Mouse (Mus musculus): ENCODE measurements around the gene Apmap.

The Apmap gene

GRCm38 (mm10) chr2:150608087-150608799 lies at the start of gene Apmap:
Gene Apmap (minus strand): TSS chr2:150608567.
- DNase-seq (ENCODE audit: low read depth, low spot score) = peak; percentile 97

- DNase-seq (ENCODE audit: low read depth, low spot score) = peak; percentile 23
Observed at GRCm38 (mm10) chr2:150656975-150657768, 48.8 kb upstream of the Apmap start.

GRCm38 (mm10) chr2:150656112-150656511 lies 47.7 kb upstream of the Apmap start:
- no peak for DNase-seq (ENCODE audit: low read depth, low spot score)

- DNase-seq (ENCODE audit: low read depth, low spot score) = no peak
Observed at GRCm38 (mm10) chr2:150655290-150655689, 46.9 kb upstream of the Apmap start.

- no peak for DNase-seq (ENCODE audit: low read depth, low spot score)
Observed at GRCm38 (mm10) chr2:150654814-150655213, 46.4 kb upstream of the Apmap start.

GRCm38 (mm10) chr2:150651366-150651765 lies 43.0 kb upstream of the Apmap start:
- DNase-seq (ENCODE audit: low read depth, low spot score) = no peak

- DNase-seq (ENCODE audit: low read depth, low spot score) = peak; percentile 62
Observed at GRCm38 (mm10) chr2:150650511-150651074, 42.2 kb upstream of the Apmap start.

GRCm38 (mm10) chr2:150648300-150648895 lies 40.0 kb upstream of the Apmap start:
- no peak for DNase-seq (ENCODE audit: low read depth, low spot score)

GRCm38 (mm10) chr2:150647681-150648299 lies 39.4 kb upstream of the Apmap start:
- no peak for DNase-seq (ENCODE audit: low read depth, low spot score)

GRCm38 (mm10) chr2:150646411-150647121 lies 38.2 kb upstream of the Apmap start:
- no peak for DNase-seq (ENCODE audit: low read depth, low spot score)

- DNase-seq (ENCODE audit: low read depth, low spot score) = no peak
Observed at GRCm38 (mm10) chr2:150645225-150645624, 36.9 kb upstream of the Apmap start.

- DNase-seq (ENCODE audit: low read depth, low spot score) = peak; percentile 82
Observed at GRCm38 (mm10) chr2:150643726-150644415, 35.5 kb upstream of the Apmap start.

GRCm38 (mm10) chr2:150643166-150643565 lies 34.8 kb upstream of the Apmap start:
- DNase-seq (ENCODE audit: low read depth, low spot score) = no peak

GRCm38 (mm10) chr2:150638370-150638733 lies 30.0 kb upstream of the Apmap start:
- DNase-seq (ENCODE audit: low read depth, low spot score) = no peak

- no peak for DNase-seq (ENCODE audit: low read depth, low spot score)
Observed at GRCm38 (mm10) chr2:150637702-150638369, 29.5 kb upstream of the Apmap start.

GRCm38 (mm10) chr2:150635877-150636446 lies 27.6 kb upstream of the Apmap start:
- DNase-seq (ENCODE audit: low read depth, low spot score) = no peak

- DNase-seq (ENCODE audit: low read depth, low spot score) = no peak
Observed at GRCm38 (mm10) chr2:150629255-150629654, 20.9 kb upstream of the Apmap start.

- DNase-seq (ENCODE audit: low read depth, low spot score) = no peak
Observed at GRCm38 (mm10) chr2:150627140-150627539, 18.8 kb upstream of the Apmap start.

- no peak for DNase-seq (ENCODE audit: low read depth, low spot score)
Observed at GRCm38 (mm10) chr2:150624926-150625325, 16.6 kb upstream of the Apmap start.

- DNase-seq (ENCODE audit: low read depth, low spot score) = no peak
Observed at GRCm38 (mm10) chr2:150623957-150624356, 15.6 kb upstream of the Apmap start.

Measured in mesoderm, embryonic 11.5 days (tissue).